Comparison of ENCODE assay signal across 11 mouse cellular contexts in the genomic region with DNA sequence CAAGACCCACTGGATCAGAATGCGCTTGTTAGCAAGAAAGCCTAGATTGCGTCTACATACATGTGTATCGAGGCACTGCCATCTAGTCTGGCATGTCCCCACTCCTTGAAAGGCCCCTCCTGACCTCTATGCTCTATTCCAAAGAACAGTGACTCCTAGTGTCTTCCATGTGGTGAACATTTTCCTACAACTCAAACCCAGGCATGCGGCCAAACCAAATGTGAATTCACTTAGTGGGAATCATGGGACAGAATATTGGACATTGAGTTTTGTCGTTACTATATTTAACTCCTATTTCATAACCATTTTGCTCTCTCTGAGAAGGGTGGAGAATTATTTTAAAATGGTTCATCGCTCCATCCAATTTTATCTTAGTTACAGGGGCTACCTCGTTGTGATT.
DNase-seq lines count a peak whose midpoint lies in the region; ATAC-seq and TF ChIP-seq lines count a peak whose summit lies in the region.
"Had no signal": no experiment of that assay in that cellular context is flagged by ENCODE, and none has a peak within 500 bp of the region (broad histone marks: within the 10 kb centered on the region; RNA-seq: fewer than 3 reads in every experiment).

No protein-coding gene starts in this region.

- H3K4me1 ChIP-seq in liver, postnatal 0 days (ENCODE audit: insufficient read depth), result no peaks in the 10 kb centered on the region
- H3K4me1 ChIP-seq: neural tube, embryonic 15.5 days had no signal

- no peak overlapping the region for H3K9ac ChIP-seq in liver, postnatal 0 days (replicated peaks)
- H3K9ac ChIP-seq: midbrain, embryonic 13.5 days; neural tube, embryonic 15.5 days had no signal

- no peak; the same call in 1 of the 2 replicates for TF ChIP-seq CTCF in left cerebral cortex, adult 2 months (IDR thresholded peaks at IDR 0.05)
- no peak for TF ChIP-seq CTCF in liver, postnatal 0 days (IDR thresholded peaks at IDR 0.05; ENCODE audit: low read depth)

- ATAC-seq in liver, postnatal 0 days, result no peak
- ATAC-seq: midbrain, embryonic 13.5 days had no signal

- no peak overlapping the region for H3K27ac ChIP-seq in left cerebral cortex, adult 2 months
- H3K27ac ChIP-seq in liver, postnatal 0 days (ENCODE audit: low read depth), result no peak overlapping the region
- H3K27ac ChIP-seq: midbrain, embryonic 13.5 days; neural tube, embryonic 15.5 days had no signal

- no peak overlapping the region for H3K4me2 ChIP-seq in liver, postnatal 0 days (ENCODE audit: low read depth, low read length)
- H3K4me2 ChIP-seq: liver, embryonic 11.5 days; midbrain, embryonic 13.5 days; neural tube, embryonic 15.5 days had no signal

- no peaks in the 10 kb centered on the region for H3K36me3 ChIP-seq in liver, postnatal 0 days (replicated peaks; ENCODE audit: insufficient read depth, low read length)
- H3K36me3 ChIP-seq: midbrain, embryonic 13.5 days; neural tube, embryonic 15.5 days had no signal

- TF ChIP-seq EP300 in liver, postnatal 0 days (IDR thresholded peaks at IDR 0.05; ENCODE audit: low read depth), result no peak

- H3K27me3 ChIP-seq in liver, postnatal 0 days (ENCODE audit: insufficient read depth, low read length), result no peaks in the 10 kb centered on the region
- H3K27me3 ChIP-seq: midbrain, embryonic 13.5 days; neural tube, embryonic 15.5 days had no signal

- intact Hi-C loops in left cerebral cortex, postnatal 4 days (cut with DNase I), result no loop called here
- intact Hi-C loops in left cerebral cortex, adult 2 months (cut with DNase I), result no loop called here
- intact Hi-C loops in heart, postnatal 14 days (cut with DNase I), result no loop called here

- DNase-seq in left cerebral cortex, postnatal 4 days, result peak; percentile 9
- DNase-seq in left cerebral cortex, adult 2 months (ENCODE audit: extremely low spot score in 1 of 2, low spot score in 2 of 2), result no peak
- DNase-seq in gastrocnemius, adult 8-10 months (ENCODE audit: low spot score in 2 of 2), result peak; percentile 25 to 57
- peak; percentile 68 to 70 for DNase-seq in heart, postnatal 14 days
- DNase-seq in lung, postnatal 14 days, result peak; percentile 58
- no peak for DNase-seq in liver, postnatal 0 days
- DNase-seq in thymus, postnatal 4 days, result no peak
- no peak for DNase-seq in frontal cortex, postnatal 10 days (ENCODE audit: low spot score in 2 of 2)

- H3K9me3 ChIP-seq in liver, postnatal 0 days (ENCODE audit: low read length), result no peaks in the 10 kb centered on the region
- H3K9me3 ChIP-seq: midbrain, embryonic 13.5 days; neural tube, embryonic 15.5 days had no signal

- WGBS in liver, postnatal 0 days (ENCODE audit: insufficient replicate concordance), result 83% methylated on average over 7 of the region's 7 CpGs

- H3K4me3 ChIP-seq in left cerebral cortex, adult 2 months, result no peak overlapping the region
- H3K4me3 ChIP-seq in liver, postnatal 0 days (ENCODE audit: low read depth, low read length), result no peak overlapping the region
- H3K4me3 ChIP-seq: midbrain, embryonic 13.5 days; neural tube, embryonic 15.5 days had no signal

Comparison
In these comparisons a context has a peak if more than half of its experiments do, and no peak if none do; other contexts are left out.
1. DNase-seq: peak in left cerebral cortex, postnatal 4 days (single experiment), gastrocnemius, adult 8-10 months (2 of 2), heart, postnatal 14 days (2 of 2) and lung, postnatal 14 days (single experiment); none in left cerebral cortex, adult 2 months (0 of 2), liver, postnatal 0 days (single experiment), thymus, postnatal 4 days (single experiment) and frontal cortex, postnatal 10 days (0 of 2).